Mouse (Mus musculus): ENCODE measurements around the gene Vash1. TPM values are rescaled to one million over a fixed set of nuclear protein-coding genes. Genes with fewer than 3 reads are reported as not detected.

Gene Vash1
- polyA plus RNA-seq (2012; ENCODE audit: low replicate concordance), result 1.2 and 1.4 TPM in 2 replicates

GRCm38 (mm10) chr12:86678591-86679545, at the start of gene Vash1:
Gene Vash1, plus strand, starts transcription at chr12:86678700.

GRCm38 (mm10) chr12:86726120-86726640, 47.7 kb downstream of the Vash1 start, which contains the start of gene Angel1:
Gene Angel1, minus strand, starts transcription at chr12:86726460.

DNA sequence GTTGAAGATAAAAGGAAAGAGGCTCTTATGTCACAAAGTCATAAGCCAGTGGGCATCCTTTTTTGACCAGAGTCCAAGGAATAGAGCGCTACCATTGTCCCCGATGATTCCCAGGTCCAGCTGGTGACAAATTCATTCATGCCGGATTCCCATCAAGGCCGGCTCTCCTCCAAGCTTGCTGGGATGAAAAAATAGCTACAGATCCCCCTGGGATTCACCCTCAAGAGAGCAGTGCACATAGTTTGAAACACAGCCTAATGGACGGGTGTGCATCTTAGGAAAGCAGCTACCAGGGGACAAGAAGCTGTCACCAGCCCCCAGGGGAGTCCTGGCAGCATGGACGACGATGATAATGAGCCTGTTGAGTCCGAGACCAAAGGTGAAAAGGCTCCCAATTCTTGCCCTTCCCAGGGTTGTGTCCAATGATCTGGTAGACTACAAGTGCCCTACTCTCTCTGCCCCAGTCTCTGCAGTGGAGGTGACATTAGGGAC, 55.9 kb downstream of the Vash1 start, which contains the start of gene Lrrc74a:
Gene Lrrc74a, plus strand, starts transcription at position 51 of the 492 bp plus-strand sequence.

Other genes starting within 250 kb of the Vash1 start
- 0.29 and 1.9 TPM in 2 replicates for gene Angel1, start 47.8 kb downstream of the Vash1 start, polyA plus RNA-seq (2012; ENCODE audit: low replicate concordance)
- gene Lrrc74a, start 55.7 kb downstream of the Vash1 start, polyA plus RNA-seq (2012; ENCODE audit: low replicate concordance), result not detected in 2 replicates
- gene Irf2bpl, start 206.1 kb downstream of the Vash1 start, polyA plus RNA-seq (2012; ENCODE audit: low replicate concordance), result 18.9 and 29.8 TPM in 2 replicates

Data from leukemia stem cell, adult 10-12 weeks (primary cell).